Mouse (Mus musculus) midbrain, embryonic 14.5 days (tissue): Measurements from ENCODE around the gene Tiam1. TPM values are rescaled to one million over a fixed set of nuclear protein-coding genes. Genes with fewer than 3 reads are reported as not detected.

Experiments used
- ATAC-seq: fragments of 200-750 bp; cut with Nextera tagmentation; 2 replicates; pipeline ENCODE4 v1.8.0; 2017; ENCODE audit warnings: moderate number of reproducible peaks, moderate library complexity; ENCODE audit not compliant: low FRiP score, low TSS enrichment
- DNase-seq: peaks from one replicate; pipeline ENCODE4 v3.0.0-alpha.2; 2015
- H3K27ac ChIP-seq: fragments of 300-500 bp; sonication (generic); replicated peaks from 2 replicates; pipeline ENCODE4 v1.5.1; 2014; ENCODE audit warnings: mild to moderate bottlenecking, low read depth, low read length, moderate library complexity
- H3K27me3 ChIP-seq: fragments of 300-500 bp; sonication (generic); 2 replicates; pipeline ENCODE4 v1.6.1; 2014; ENCODE audit warnings: low read length, control low read depth, mixed read lengths; ENCODE audit not compliant: control insufficient read depth, insufficient read depth
- H3K36me3 ChIP-seq: fragments of 300-500 bp; sonication (generic); 2 replicates; pipeline ENCODE4 v1.6.1; 2014; ENCODE audit warnings: low read length, control low read depth; ENCODE audit not compliant: control insufficient read depth, insufficient read depth
- H3K4me1 ChIP-seq: fragments of 300-500 bp; sonication (generic); 2 replicates; pipeline ENCODE4 v1.6.1; 2014; ENCODE audit warnings: mild to moderate bottlenecking, antibody characterized with exemption, low read length, control low read depth; ENCODE audit not compliant: control insufficient read depth, insufficient read depth
- H3K4me2 ChIP-seq: fragments of 300-500 bp; sonication (generic); 2 replicates; pipeline ENCODE4 v1.6.1; 2014; ENCODE audit warnings: mild to moderate bottlenecking, low read length, moderate library complexity
- H3K4me3 ChIP-seq: fragments of 300-500 bp; sonication (generic); replicated peaks from 2 replicates; pipeline ENCODE4 v1.5.1; 2014; ENCODE audit warnings: low read depth, low read length
- H3K9ac ChIP-seq: fragments of 300-500 bp; sonication (generic); replicated peaks from 2 replicates; pipeline ENCODE4 v1.6.1; 2014; ENCODE audit warnings: mild to moderate bottlenecking, low read length, moderate library complexity
- H3K9me3 ChIP-seq: fragments of 300-500 bp; sonication (generic); 2 replicates; pipeline ENCODE4 v1.6.1; 2016; ENCODE audit warnings: low read length, control low read depth, mixed read lengths; ENCODE audit not compliant: control insufficient read depth
- WGBS: fragments of 180-500 bp; shearing (Covaris S2); extraction: QIAGEN DNeasy Blood & Tissue Kit; methylation state at CpG from one replicate; pipeline ENCODE4 v1.1.7; 2014; 5-methylcytosine and 5-hydroxymethylcytosine counted together
- polyA plus RNA-seq: library from polyadenylated mRNA; unstranded; fragments of >200 nt; fragmentation: Nextera tagmentation; extraction: Ambion mirVana; gene quantifications from 2 replicates; pipeline ENCODE4 v1.2.1, GENCODE M21; 2014

Gene Tiam1
- 34.6 and 40.0 TPM in 2 replicates for polyA plus RNA-seq

GRCm38 (mm10) chr16:90143760-90144516 lies at the start of gene Tiam1:
Gene Tiam1 (minus strand): TSS chr16:90143769.
- Histone ChIP-seq H3K9me3 (no peaks in the 10 kb centered on the region), H3K27me3 (no peaks in the 10 kb centered on the region), H3K4me2 (peak within 1 kb of the TSS; percentile 83), H3K4me3 (peak within 1 kb of the TSS; percentile 68), H3K36me3 (no peaks in the 10 kb centered on the region), H3K9ac (peak within 1 kb of the TSS; percentile 81), H3K27ac (peak within 1 kb of the TSS; percentile 93), H3K4me1 (peaks cover 15% of the 10 kb centered on the region; the same call in 1 of the 2 replicates)
- WGBS: under 1% methylated on average over 64 of the region's 64 CpGs
- ATAC-seq (peak; percentile 97), DNase-seq (peak; percentile 99)

GRCm38 (mm10) chr16:90191289-90191688 lies 47.7 kb upstream of the Tiam1 start:
- Histone ChIP-seq H3K36me3 (no peaks in the 10 kb centered on the region), H3K9me3 (no peaks in the 10 kb centered on the region), H3K4me1 (no peaks in the 10 kb centered on the region), H3K27me3 (no peaks in the 10 kb centered on the region), H3K27ac (no peak overlapping the region), H3K9ac (no peak overlapping the region), H3K4me2 (no peak overlapping the region), H3K4me3 (no peak overlapping the region)
- 75% methylated on average over 6 of the region's 6 CpGs for WGBS
- DNase-seq (no peak), ATAC-seq (no peak)

- no peaks in the 10 kb centered on the region for H3K9me3 ChIP-seq
Observed at GRCm38 (mm10) chr16:90187453-90187852, 43.9 kb upstream of the Tiam1 start.

GRCm38 (mm10) chr16:90185928-90186588 lies 42.5 kb upstream of the Tiam1 start:
- Histone ChIP-seq H3K27ac (no peak overlapping the region), H3K9me3 (no peaks in the 10 kb centered on the region), H3K36me3 (no peaks in the 10 kb centered on the region), H3K27me3 (no peaks in the 10 kb centered on the region), H3K4me2 (no peak overlapping the region), H3K9ac (no peak overlapping the region), H3K4me1 (no peaks in the 10 kb centered on the region), H3K4me3 (no peak overlapping the region)
- 38% methylated on average over 8 of the region's 8 CpGs for WGBS
- peak; percentile 94 for DNase-seq
- peak; percentile 79; the same call in 1 of the 2 replicates for ATAC-seq

More at GRCm38 (mm10) chr16:90187453-90187852, 43.9 kb upstream of the Tiam1 start:
- no peak for ATAC-seq
- 45% methylated on average over 13 of the region's 13 CpGs for WGBS
- Histone ChIP-seq H3K27ac (no peak overlapping the region), H3K4me2 (no peak overlapping the region), H3K4me1 (no peaks in the 10 kb centered on the region), H3K4me3 (no peak overlapping the region), H3K36me3 (no peaks in the 10 kb centered on the region), H3K9ac (no peak overlapping the region), H3K27me3 (no peaks in the 10 kb centered on the region)
- DNase-seq: no peak

DNA sequence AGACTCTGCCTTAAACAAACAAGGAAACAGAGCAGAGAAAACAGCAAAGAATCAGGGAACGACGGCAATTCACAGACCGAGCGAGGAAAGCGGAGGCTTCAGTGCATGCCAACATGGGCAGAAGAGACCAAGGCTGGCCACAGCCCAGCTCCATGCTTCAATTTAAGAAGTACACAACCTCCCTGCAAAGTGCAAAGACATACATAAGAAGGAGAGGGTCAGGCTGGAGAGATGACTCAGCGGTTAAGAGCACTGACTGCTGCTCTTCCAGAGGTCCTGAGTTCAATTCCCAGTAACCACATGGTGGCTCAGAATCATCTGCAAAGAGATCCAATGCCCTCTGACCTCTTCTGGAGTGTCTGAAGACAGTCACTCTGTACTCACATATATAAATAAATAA lies 40.6 kb upstream of the Tiam1 start:
- H3K36me3 ChIP-seq: no peaks in the 10 kb centered on the region
- no peak for ATAC-seq
- H3K4me2 ChIP-seq: no peak overlapping the region
- H3K4me3 ChIP-seq: no peak overlapping the region
- 87% methylated on average over 6 of the region's 6 CpGs for WGBS
- no peaks in the 10 kb centered on the region for H3K9me3 ChIP-seq
- no peak for DNase-seq
- no peak overlapping the region for H3K9ac ChIP-seq
- H3K4me1 ChIP-seq: no peaks in the 10 kb centered on the region
- H3K27ac ChIP-seq: no peak overlapping the region
- H3K27me3 ChIP-seq: no peaks in the 10 kb centered on the region

- no peak overlapping the region for H3K27ac ChIP-seq
- H3K9ac ChIP-seq: no peak overlapping the region
- H3K36me3 ChIP-seq: no peaks in the 10 kb centered on the region
- no peaks in the 10 kb centered on the region for H3K9me3 ChIP-seq
- DNase-seq (no peak), ATAC-seq (no peak)
- H3K4me3 ChIP-seq: no peak overlapping the region
- no peaks in the 10 kb centered on the region; the same call in 1 of the 2 replicates for H3K4me1 ChIP-seq
- 92% methylated on average over 8 of the region's 8 CpGs for WGBS
- no peak overlapping the region for H3K4me2 ChIP-seq
- H3K27me3 ChIP-seq: no peaks in the 10 kb centered on the region
Observed at GRCm38 (mm10) chr16:90181673-90182072, 38.1 kb upstream of the Tiam1 start.

DNA sequence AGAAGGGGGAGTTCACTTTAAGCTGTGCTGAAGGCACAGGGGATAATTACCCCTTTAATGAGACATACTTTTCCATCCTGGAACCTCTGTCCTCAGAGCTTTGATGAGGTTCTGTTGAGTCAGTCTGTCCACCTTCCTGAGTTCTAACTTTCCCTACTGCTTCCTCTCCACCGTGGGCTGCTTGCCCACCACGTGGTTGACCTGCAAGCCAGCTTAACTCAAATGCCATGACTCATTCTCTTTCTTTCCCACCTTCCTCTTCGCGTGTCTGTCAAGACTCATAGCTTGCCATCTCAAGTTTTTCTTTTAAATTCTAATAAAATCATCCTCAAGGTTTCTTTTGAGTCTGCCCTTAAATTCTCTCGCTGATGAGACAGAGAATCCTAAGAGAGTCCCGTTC lies 37.4 kb upstream of the Tiam1 start:
- ATAC-seq (no peak), DNase-seq (no peak)
- Histone ChIP-seq H3K9ac (no peak overlapping the region), H3K27me3 (no peaks in the 10 kb centered on the region), H3K9me3 (no peaks in the 10 kb centered on the region), H3K36me3 (no peaks in the 10 kb centered on the region), H3K4me1 (peaks cover 6% of the 10 kb centered on the region; the same call in 1 of the 2 replicates), H3K4me3 (no peak overlapping the region), H3K4me2 (no peak overlapping the region), H3K27ac (no peak overlapping the region)
- 85% methylated on average over 6 of the region's 6 CpGs for WGBS

DNA sequence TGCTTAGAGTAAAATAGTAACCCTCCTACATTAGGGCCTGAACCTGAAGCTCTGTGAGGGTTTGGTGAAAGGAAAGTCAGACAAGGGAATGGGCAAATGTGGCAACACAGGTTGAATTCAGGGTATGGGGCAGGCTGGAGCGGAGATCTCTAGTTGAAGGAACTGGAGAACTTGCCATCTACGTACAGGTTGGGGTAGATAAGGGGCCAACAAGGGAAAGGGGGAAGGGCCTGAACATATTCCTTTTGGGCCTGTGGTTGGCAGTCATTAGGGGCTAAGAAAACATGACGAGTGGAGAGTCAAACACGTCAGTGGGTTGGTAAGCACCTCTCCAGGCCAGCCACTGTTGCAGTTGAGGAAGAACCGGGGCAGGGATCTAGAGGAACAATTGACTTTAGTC lies 36.3 kb upstream of the Tiam1 start:
- Histone ChIP-seq H3K4me2 (no peak overlapping the region), H3K27me3 (no peaks in the 10 kb centered on the region), H3K4me1 (peaks cover 8% of the 10 kb centered on the region; the same call in 1 of the 2 replicates), H3K9me3 (no peaks in the 10 kb centered on the region), H3K27ac (no peak overlapping the region), H3K36me3 (no peaks in the 10 kb centered on the region), H3K9ac (no peak overlapping the region), H3K4me3 (no peak overlapping the region)
- WGBS: 88% methylated on average over 5 of the region's 5 CpGs
- ATAC-seq: no peak
- DNase-seq: no peak
